12 mouse cellular contexts compared by ENCODE assay signal in genomic region chr4:140935643-140936042, GRCm38 (mm10).
"Had no signal": no experiment of that assay in that cellular context is flagged by ENCODE, and none has a peak within 500 bp of the region (broad histone marks: within the 10 kb centered on the region; RNA-seq: fewer than 3 reads in every experiment).

No protein-coding gene starts in this region.

- DNase-seq: kidney, adult 11 months; kidney, adult 9 months; kidney, postnatal 4 days; lung, embryonic 14.5 days; lung, postnatal 10 days; lung, postnatal 4 days; thymus, adult 2 months; thymus, postnatal 25 days had no signal

- H3K27ac ChIP-seq: kidney, postnatal 0 days; layer of hippocampus, adult 2 months; liver, embryonic 15.5 days; stomach, embryonic 15.5 days had no signal

- H3K4me3 ChIP-seq: layer of hippocampus, adult 2 months; liver, embryonic 15.5 days; stomach, embryonic 15.5 days had no signal
